Mouse (Mus musculus): ENCODE results near the gene Foxp1. TPM values are rescaled to one million over a fixed set of nuclear protein-coding genes. Genes with fewer than 3 reads are reported as not detected.

The Foxp1 gene
- total RNA-seq, 2 experiments from 2014 or later, result 69.8 to 75.1 TPM

- no peak for DNase-seq (ENCODE audit: low spot score in 2 of 2)
These were observed 187.2 kb downstream of the Foxp1 start for GRCm38 (mm10) chr6:99335174-99335830.

GRCm38 (mm10) chr6:99334255-99334654, 188.3 kb downstream of the Foxp1 start:
- DNase-seq (ENCODE audit: low spot score in 2 of 2), result no peak

GRCm38 (mm10) chr6:99333127-99333526, 189.4 kb downstream of the Foxp1 start:
- no peak for DNase-seq (ENCODE audit: low spot score in 2 of 2)

- DNase-seq (ENCODE audit: low spot score in 2 of 2), result no peak
These were observed 192.4 kb downstream of the Foxp1 start for GRCm38 (mm10) chr6:99330169-99330568.

- DNase-seq (ENCODE audit: low spot score in 2 of 2), result no peak
These were observed 193.9 kb downstream of the Foxp1 start for GRCm38 (mm10) chr6:99328634-99329033.

- DNase-seq (ENCODE audit: low spot score in 2 of 2), result no peak
These were observed 194.4 kb downstream of the Foxp1 start for GRCm38 (mm10) chr6:99328146-99328545.

- DNase-seq (ENCODE audit: low spot score in 2 of 2), result no peak
These were observed 194.8 kb downstream of the Foxp1 start for GRCm38 (mm10) chr6:99327721-99328120.

GRCm38 (mm10) chr6:99325881-99326280, 196.6 kb downstream of the Foxp1 start:
- no peak for DNase-seq (ENCODE audit: low spot score in 2 of 2)

GRCm38 (mm10) chr6:99325461-99325860, 197.1 kb downstream of the Foxp1 start:
- DNase-seq (ENCODE audit: low spot score in 2 of 2), result no peak

- DNase-seq (ENCODE audit: low spot score in 2 of 2), result no peak
These were observed 200.2 kb downstream of the Foxp1 start for GRCm38 (mm10) chr6:99322132-99322904.

GRCm38 (mm10) chr6:99320444-99320843, 202.1 kb downstream of the Foxp1 start:
- no peak for DNase-seq (ENCODE audit: low spot score in 2 of 2)

GRCm38 (mm10) chr6:99319415-99320405, 202.8 kb downstream of the Foxp1 start:
- no peak for DNase-seq (ENCODE audit: low spot score in 2 of 2)

GRCm38 (mm10) chr6:99314746-99315145, 207.8 kb downstream of the Foxp1 start:
- DNase-seq (ENCODE audit: low spot score in 2 of 2), result no peak

- no peak for DNase-seq (ENCODE audit: low spot score in 2 of 2)
These were observed 212.0 kb downstream of the Foxp1 start for GRCm38 (mm10) chr6:99310529-99310928.

GRCm38 (mm10) chr6:99310171-99310500, 212.4 kb downstream of the Foxp1 start:
- no peak for DNase-seq (ENCODE audit: low spot score in 2 of 2)

GRCm38 (mm10) chr6:99309466-99310170, 212.9 kb downstream of the Foxp1 start:
- no peak for DNase-seq (ENCODE audit: low spot score in 2 of 2)

GRCm38 (mm10) chr6:99305751-99306150, 216.8 kb downstream of the Foxp1 start:
- no peak for DNase-seq (ENCODE audit: low spot score in 2 of 2)

- DNase-seq (ENCODE audit: low spot score in 2 of 2), result no peak
These were observed 217.3 kb downstream of the Foxp1 start for GRCm38 (mm10) chr6:99305236-99305635.

- DNase-seq (ENCODE audit: low spot score in 2 of 2), result no peak
These were observed 219.7 kb downstream of the Foxp1 start for GRCm38 (mm10) chr6:99302662-99303435.

- DNase-seq (ENCODE audit: low spot score in 2 of 2), result no peak
These were observed 220.6 kb downstream of the Foxp1 start for GRCm38 (mm10) chr6:99301923-99302322.

Data from adrenal gland, postnatal 4 days (tissue).